Mouse (Mus musculus) NIH3T3 (cell line): Measurements from ENCODE around the gene Dst.
A peak's percentile ranks its signal among the peaks of the same experiment; 100 is the strongest.

Experiments
- DNase-seq: peaks from one replicate; pipeline ENCODE4 v3.0.0-alpha.2; 2012; ENCODE audit warnings: low read depth

Gene Dst

GRCm38 (mm10) chr1:33908191-33908962, at the start of gene Dst:
Gene Dst, plus strand, starts transcription at chr1:33908225.
- DNase-seq, result no peak

GRCm38 (mm10) chr1:33869031-33869430, 39.0 kb upstream of the Dst start:
- no peak for DNase-seq

- DNase-seq, result no peak
Measured at GRCm38 (mm10) chr1:33869437-33869836, 38.6 kb upstream of the Dst start.

- no peak for DNase-seq
Measured at GRCm38 (mm10) chr1:33873561-33873960, 34.5 kb upstream of the Dst start.

- DNase-seq, result peak; percentile 65
Measured at GRCm38 (mm10) chr1:33875691-33876090, 32.3 kb upstream of the Dst start.

- no peak for DNase-seq
Measured at GRCm38 (mm10) chr1:33876416-33876815, 31.6 kb upstream of the Dst start.

- no peak for DNase-seq
Measured at GRCm38 (mm10) chr1:33878170-33878569, 29.9 kb upstream of the Dst start.

GRCm38 (mm10) chr1:33883102-33883839, 24.8 kb upstream of the Dst start:
- DNase-seq, result peak; percentile 76

- DNase-seq, result peak; percentile 84
Measured at GRCm38 (mm10) chr1:33892784-33893183, 15.2 kb upstream of the Dst start.

GRCm38 (mm10) chr1:33896116-33896515, 11.9 kb upstream of the Dst start:
- DNase-seq, result no peak

GRCm38 (mm10) chr1:33896666-33897065, 11.4 kb upstream of the Dst start:
- DNase-seq, result no peak

- DNase-seq, result no peak
Measured at GRCm38 (mm10) chr1:33897426-33897825, 10.6 kb upstream of the Dst start.

GRCm38 (mm10) chr1:33898373-33898772, 9.7 kb upstream of the Dst start:
- DNase-seq, result no peak

GRCm38 (mm10) chr1:33900175-33900574, 7.8 kb upstream of the Dst start:
- peak; percentile 88 for DNase-seq

- DNase-seq, result no peak
Measured at GRCm38 (mm10) chr1:33903587-33903986, 4.4 kb upstream of the Dst start.

GRCm38 (mm10) chr1:33906216-33906615, 1.8 kb upstream of the Dst start:
- no peak for DNase-seq

- peak; percentile 40 for DNase-seq
Measured at GRCm38 (mm10) chr1:33906927-33907326, 1.1 kb upstream of the Dst start.

- peak; percentile 92 for DNase-seq
Measured at GRCm38 (mm10) chr1:33907421-33908190, 419 bp upstream of the Dst start, which contains the start of gene Bend6. Gene Bend6, minus strand, starts transcription at chr1:33907816.

- no peak for DNase-seq
Measured at GRCm38 (mm10) chr1:33911589-33911988, 3.6 kb downstream of the Dst start.

- no peak for DNase-seq
Measured at GRCm38 (mm10) chr1:33916554-33916953, 8.5 kb downstream of the Dst start.

- no peak for DNase-seq
Measured at GRCm38 (mm10) chr1:33922975-33923374, 14.9 kb downstream of the Dst start.

GRCm38 (mm10) chr1:33925283-33925682, 17.3 kb downstream of the Dst start:
- DNase-seq, result no peak

- DNase-seq, result no peak
Measured at GRCm38 (mm10) chr1:33927466-33927865, 19.4 kb downstream of the Dst start.
